Mouse (Mus musculus): ENCODE measurements around the gene Mief1.

- no peak for TF ChIP-seq CTCF (IDR thresholded peaks at IDR 0.05; ENCODE audit: insufficient read depth, low read length)
- TF ChIP-seq POLR2A (IDR thresholded peaks at IDR 0.05; ENCODE audit: borderline replicate concordance, extremely low read depth, low read depth, low read length) = no peak
Measured at GRCm38 (mm10) chr15:80216480-80216820, 17.4 kb upstream of the Mief1 start.

Measured in lung, adult 2 months (tissue).